Mouse (Mus musculus) spleen, postnatal 36 days (tissue): ENCODE results near the gene Cluh.

Source experiments
- DNase-seq, 2 experiments: peaks; one replicate each; pipeline ENCODE4 v3.0.0; 2022; ENCODE audit warnings: low spot score in 2 of 2, mixed read lengths in 1 of 2

Cluh gene

DNA sequence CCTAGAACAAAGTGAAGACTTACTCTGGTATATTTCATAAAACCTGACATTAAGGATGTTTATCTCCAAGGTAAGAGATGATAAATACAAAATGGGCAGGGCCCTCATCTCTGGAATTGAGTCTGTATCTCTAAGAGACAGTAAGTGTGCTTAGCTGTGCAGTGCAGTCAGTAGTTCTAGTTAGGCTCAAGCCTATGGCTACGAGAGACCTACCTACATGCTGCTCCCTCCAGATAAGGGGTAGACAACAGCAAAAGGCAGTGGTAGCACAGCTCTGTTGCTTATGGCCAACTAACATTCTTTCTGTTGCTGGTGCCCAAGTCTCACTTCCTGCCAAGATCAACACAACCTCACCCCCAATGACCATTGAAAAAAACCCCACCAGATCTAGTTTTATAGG, 24.3 kb downstream of the Cluh start:
- peak in 1 of 2 experiments; percentile 19 for DNase-seq

DNA sequence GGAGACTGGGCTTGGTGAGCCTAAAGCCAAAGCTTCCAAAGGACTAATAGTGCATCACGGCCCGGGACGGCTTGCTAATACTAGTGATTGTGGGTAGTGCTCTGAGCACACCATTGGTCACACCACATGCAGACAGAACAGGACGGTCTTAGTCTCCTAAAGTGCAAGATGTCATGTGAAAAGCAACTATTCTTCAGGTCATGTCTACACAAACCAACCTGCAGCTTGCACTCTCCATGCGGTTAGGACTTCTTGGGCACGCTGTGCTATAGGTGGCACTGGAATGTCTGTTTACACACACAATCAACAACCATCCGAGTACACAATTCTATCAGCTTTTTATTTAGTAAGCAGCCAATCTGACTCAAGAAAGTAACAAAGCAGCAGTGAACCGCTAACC, 25.4 kb downstream of the Cluh start:
- DNase-seq: no peak

DNA sequence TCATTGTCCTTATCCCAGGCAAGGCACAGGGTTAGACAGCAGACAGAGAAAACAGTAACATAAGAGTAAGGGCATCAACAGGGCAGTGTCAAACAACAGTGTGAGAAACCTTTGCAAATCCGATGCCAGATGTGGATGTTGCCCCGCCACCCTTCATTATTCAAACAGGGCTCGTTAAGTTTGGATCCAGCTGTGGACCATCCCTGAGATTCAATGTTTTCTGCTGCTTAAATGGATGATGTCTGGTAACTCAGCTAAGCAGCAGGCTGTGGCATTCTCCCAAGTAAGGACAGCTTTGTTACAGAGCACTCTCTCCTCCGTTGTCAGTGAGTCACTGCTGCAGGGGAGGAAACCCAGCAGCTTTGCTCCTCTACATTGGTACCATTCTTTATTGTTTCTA, 25.9 kb downstream of the Cluh start:
- DNase-seq: no peak

DNA sequence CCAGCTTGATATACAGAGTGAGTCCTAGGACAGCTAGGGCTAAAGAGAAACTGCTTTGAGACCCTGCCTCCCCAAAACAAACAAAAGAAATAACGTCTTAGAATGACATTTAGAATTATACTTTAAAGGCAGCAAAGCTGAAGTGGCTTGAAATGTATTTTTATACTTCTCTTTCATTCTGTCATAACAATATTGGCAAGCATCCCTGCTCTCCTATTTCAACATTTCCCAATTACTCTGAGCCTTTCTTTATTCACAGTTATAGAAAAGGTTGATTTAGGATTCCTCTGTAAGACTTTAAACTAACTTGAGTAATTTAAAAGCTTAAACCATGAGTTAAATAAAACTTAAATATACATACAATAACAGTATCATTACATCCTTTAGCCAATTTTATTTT, 42.9 kb downstream of the Cluh start:
- DNase-seq: no peak

DNA sequence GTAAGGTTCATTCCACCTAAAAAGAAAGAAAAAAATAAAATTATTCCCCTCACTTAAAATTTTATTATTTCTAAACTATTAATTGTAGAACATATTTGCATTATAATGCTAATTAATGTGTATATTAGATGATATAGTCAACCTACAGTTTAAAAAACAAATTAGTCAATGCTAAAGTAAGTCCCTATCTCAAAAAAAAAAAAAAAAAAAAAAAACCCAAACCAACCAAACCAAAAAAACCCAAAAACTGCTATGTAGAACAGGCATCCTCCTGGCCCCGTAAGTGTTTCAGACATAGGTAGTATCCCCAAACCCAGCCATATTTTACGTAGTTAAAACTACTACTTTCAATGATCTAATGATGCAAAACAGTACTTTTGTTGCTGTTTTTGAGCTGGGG, 50.2 kb downstream of the Cluh start:
- DNase-seq: no peak

DNA sequence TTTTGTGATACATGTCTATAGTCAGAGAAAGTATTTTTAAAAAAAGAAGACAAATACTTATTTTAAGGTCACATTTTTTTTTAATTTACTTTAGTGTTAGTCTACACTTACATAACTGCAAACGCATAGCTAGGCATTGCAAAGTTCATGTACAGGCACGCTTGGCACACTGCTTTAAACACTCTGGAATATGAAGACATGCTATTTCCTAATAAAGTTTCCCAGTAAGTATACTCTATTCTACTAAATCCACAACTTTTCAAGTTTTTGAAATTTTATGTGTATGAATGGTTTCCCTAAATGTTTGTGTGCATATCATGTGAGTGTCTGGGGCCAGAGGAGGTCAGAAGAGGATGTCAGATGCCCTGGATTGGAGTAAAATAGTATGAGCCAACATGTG, 54.8 kb downstream of the Cluh start:
- DNase-seq: no peak

DNA sequence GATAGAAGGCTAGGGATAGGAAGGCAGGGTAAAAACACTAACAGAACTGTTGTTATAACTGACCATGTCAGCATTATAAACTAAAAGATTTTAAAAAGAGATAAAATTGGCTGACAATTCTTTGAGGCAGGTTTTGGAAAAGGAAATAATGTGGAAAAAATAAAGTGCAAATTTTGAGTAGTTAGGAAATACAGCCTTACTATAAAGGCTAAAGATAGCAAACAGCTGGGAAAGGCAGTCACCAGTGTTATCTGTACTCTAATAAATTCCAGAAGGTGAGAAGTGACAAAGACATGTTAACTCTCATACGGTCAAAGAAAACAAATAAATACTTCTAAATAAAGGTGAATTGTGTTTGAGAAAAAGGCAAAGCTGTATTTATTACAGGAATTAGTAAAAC, 59.5 kb downstream of the Cluh start:
- DNase-seq: no peak

DNA sequence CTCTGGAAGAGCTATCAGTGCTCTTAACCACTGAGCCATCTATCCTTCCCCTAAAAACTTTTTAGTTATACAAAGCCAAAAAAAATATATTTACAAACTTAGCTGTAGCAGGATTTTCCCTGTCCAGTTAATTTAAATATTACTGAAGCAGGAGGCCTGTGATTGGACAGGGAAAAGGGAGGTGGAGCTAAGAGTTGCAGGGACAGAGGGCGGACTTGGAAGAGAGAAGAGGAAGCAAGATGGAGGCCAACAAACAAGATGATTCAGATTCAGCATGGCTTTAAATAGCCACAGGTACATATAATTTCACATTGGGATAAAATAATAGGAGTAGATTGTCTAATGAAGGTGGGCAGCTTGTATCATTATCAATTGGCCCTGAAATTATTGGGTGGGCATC, 61.4 kb downstream of the Cluh start:
- DNase-seq: no peak

DNA sequence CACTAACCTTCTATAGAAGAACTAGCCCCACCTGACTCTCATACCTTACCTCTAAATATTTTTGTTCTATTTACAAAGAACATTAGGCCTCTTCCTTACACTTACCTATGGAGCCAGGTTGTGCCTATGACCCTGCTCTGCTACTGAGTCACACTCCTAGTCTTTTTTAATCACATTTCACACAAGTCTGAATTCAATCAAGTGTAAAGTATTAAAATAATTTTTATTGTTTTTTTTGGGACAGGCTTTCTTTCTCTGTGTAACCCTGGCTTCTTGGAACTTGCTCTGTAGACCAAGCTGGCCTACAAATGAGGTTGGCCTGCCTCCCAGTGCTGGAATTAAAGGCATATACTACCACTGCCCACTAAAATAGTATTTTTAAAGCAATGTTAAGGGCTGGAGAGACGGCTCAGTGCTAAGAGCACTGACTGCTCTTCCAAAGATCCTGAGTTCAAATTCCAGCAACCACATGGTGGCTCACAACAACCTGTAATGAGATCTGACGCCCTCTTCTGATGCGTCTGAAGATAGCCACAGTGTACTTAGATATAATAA, 66.8 kb downstream of the Cluh start:
- DNase-seq: no peak
